Mouse (Mus musculus) limb, embryonic 11.5 days (tissue): Measurements from ENCODE around the gene Hspa14. TPM values are rescaled to one million over a fixed set of nuclear protein-coding genes. Genes with fewer than 3 reads are reported as not detected.

Source experiments
- ATAC-seq: fragments of 200-750 bp; cut with Nextera tagmentation; 2 replicates; pipeline ENCODE4 v1.8.0; 2017; ENCODE audit warnings: low read depth; ENCODE audit not compliant: insufficient number of reproducible peaks, low FRiP score, low TSS enrichment
- DNase-seq: peaks from one replicate; pipeline ENCODE4 v3.0.0-alpha.2; 2015; ENCODE audit warnings: low spot score
- H3K27ac ChIP-seq: fragments of 300-500 bp; sonication (generic); replicated peaks from 2 replicates; pipeline ENCODE4 v1.5.1; 2014; ENCODE audit warnings: low read depth, mild to moderate bottlenecking, low read length
- H3K27me3 ChIP-seq: fragments of 300-500 bp; sonication (generic); 2 replicates; pipeline ENCODE4 v1.6.1; 2014; ENCODE audit warnings: mild to moderate bottlenecking, low read length, mixed read lengths; ENCODE audit not compliant: control insufficient read depth, insufficient read depth
- H3K36me3 ChIP-seq: fragments of 300-500 bp; sonication (generic); 2 replicates; pipeline ENCODE4 v1.6.1; 2014; ENCODE audit warnings: mild to moderate bottlenecking, low read length, moderate library complexity, mixed read lengths; ENCODE audit not compliant: control insufficient read depth, insufficient read depth
- H3K4me1 ChIP-seq: fragments of 300-500 bp; sonication (generic); 2 replicates; pipeline ENCODE4 v1.6.1; 2014; ENCODE audit warnings: low read length, mixed read lengths; ENCODE audit not compliant: control insufficient read depth, insufficient read depth
- H3K4me2 ChIP-seq: fragments of 300-500 bp; sonication (generic); 2 replicates; pipeline ENCODE4 v1.6.1; 2014; ENCODE audit warnings: low read depth, mild to moderate bottlenecking, moderate library complexity; ENCODE audit not compliant: severe bottlenecking
- H3K4me3 ChIP-seq: fragments of 300-500 bp; sonication (generic); 2 replicates; pipeline ENCODE4 v1.5.1; 2014; ENCODE audit warnings: low read depth, low read length
- H3K9ac ChIP-seq: fragments of 300-500 bp; sonication (generic); 2 replicates; pipeline ENCODE4 v1.6.1; 2014; ENCODE audit warnings: mild to moderate bottlenecking, low read length
- H3K9me3 ChIP-seq: fragments of 300-500 bp; sonication (generic); 2 replicates; pipeline ENCODE4 v1.6.1; 2016; ENCODE audit warnings: low read length; ENCODE audit not compliant: control insufficient read depth
- WGBS: fragments of 180-500 bp; shearing (Covaris S2); extraction: QIAGEN DNeasy Blood & Tissue Kit; methylation state at CpG from one replicate; pipeline ENCODE4 v1.1.7; 2014; 5-methylcytosine and 5-hydroxymethylcytosine counted together
- polyA plus RNA-seq: library from polyadenylated mRNA; unstranded; fragments of >200 nt; fragmentation: Nextera tagmentation; extraction: Ambion mirVana; gene quantifications from 2 replicates; pipeline ENCODE4 v1.2.1, GENCODE M21; 2014

Gene Hspa14
- polyA plus RNA-seq, 1 experiment from 2014 or later: 122 TPM

DNA sequence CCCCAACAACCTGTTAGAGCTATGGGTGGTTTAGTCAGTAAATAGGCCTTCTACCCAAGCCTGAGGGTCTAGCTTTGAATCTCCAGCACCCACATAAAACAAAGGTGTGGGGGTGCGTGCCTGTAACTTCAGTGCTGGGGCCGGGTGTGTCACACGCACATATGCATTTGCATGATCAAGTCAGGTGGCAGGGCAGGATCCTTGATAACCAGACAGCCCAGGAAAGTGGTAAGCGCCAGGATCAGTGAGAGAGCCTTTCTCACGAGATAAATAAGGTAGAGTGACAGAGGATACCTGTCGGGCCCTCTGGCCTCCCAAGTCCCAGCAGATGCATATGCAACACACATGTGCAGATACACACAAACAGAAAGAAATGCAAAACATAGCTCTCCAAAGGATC lies 13.1 kb downstream of the Hspa14 start:
- no peak for ATAC-seq

DNA sequence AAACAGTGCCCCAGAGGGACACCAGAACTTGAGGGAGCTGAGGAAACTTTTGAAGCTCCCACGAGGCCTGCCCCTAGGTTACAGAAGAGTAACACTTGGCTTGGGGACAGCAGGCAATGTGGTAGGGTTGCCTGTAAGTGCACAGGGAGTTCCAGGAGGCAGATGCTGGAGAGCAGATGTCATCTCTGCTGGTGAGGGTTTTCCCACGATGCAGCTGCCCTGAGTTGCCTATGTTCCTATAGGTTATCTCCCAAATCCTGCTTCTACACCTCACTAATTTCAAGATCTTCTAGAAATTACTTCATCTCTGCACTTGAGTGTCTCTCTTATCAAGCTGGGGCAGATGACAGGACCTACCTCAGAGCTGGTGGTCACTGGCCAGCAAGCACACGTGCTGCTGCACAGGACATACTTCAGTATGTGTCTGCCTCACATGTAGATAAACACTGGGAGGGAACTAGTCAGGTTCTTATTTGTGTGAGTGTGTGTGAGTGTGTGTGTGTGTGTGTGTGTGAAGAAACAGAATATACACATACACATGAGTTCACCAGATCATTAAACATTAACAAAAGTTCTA lies 18.7 kb downstream of the Hspa14 start:
- Histone ChIP-seq H3K27ac (no peak overlapping the region), H3K4me1 (no peaks in the 10 kb centered on the region), H3K4me2 (no peak overlapping the region), H3K9ac (no peak overlapping the region), H3K36me3 (peaks cover 21% of the 10 kb centered on the region), H3K9me3 (no peaks in the 10 kb centered on the region), H3K4me3 (no peak overlapping the region), H3K27me3 (no peaks in the 10 kb centered on the region)
- ATAC-seq (no peak), DNase-seq (no peak)
- WGBS: 87% methylated on average over 3 of the region's 3 CpGs

More for the DNA sequence above, 13.1 kb downstream of the Hspa14 start:
- no peaks in the 10 kb centered on the region for H3K9me3 ChIP-seq
- 95% methylated on average over 6 of the region's 6 CpGs for WGBS
- H3K36me3 ChIP-seq: peaks cover 12% of the 10 kb centered on the region
- no peaks in the 10 kb centered on the region for H3K27me3 ChIP-seq
- H3K9ac ChIP-seq: no peak overlapping the region
- no peak overlapping the region for H3K4me2 ChIP-seq
- no peak for DNase-seq
- H3K4me1 ChIP-seq: no peaks in the 10 kb centered on the region
- no peak overlapping the region for H3K27ac ChIP-seq
- H3K4me3 ChIP-seq: no peak overlapping the region

DNA sequence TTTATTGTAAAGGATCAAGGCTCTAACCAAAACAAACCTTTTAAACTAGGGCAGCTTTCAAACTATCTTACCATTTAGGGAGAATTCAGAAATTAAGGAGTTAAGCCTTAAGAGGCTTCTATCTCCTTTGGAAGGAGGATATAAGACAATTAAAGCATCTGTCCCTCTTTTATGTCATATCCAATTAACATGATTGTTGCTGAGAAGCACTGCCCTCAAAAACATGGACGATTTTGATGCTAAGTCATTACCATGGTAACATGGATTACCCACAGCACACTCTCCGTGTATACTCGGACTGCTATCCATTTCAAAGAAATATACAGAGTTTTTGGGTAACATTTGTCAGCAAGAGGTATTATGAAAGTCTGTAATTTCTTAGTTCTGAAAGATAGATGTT lies 22.8 kb downstream of the Hspa14 start:
- H3K27ac ChIP-seq: no peak overlapping the region
- no peak overlapping the region for H3K9ac ChIP-seq
- H3K27me3 ChIP-seq: no peaks in the 10 kb centered on the region
- no peaks in the 10 kb centered on the region for H3K4me1 ChIP-seq
- no peak for DNase-seq
- H3K4me3 ChIP-seq: no peak overlapping the region
- WGBS: 89% methylated on average over 3 of the region's 3 CpGs
- peaks cover 13% of the 10 kb centered on the region for H3K36me3 ChIP-seq
- H3K4me2 ChIP-seq: no peak overlapping the region
- H3K9me3 ChIP-seq: no peaks in the 10 kb centered on the region
- ATAC-seq: no peak

DNA sequence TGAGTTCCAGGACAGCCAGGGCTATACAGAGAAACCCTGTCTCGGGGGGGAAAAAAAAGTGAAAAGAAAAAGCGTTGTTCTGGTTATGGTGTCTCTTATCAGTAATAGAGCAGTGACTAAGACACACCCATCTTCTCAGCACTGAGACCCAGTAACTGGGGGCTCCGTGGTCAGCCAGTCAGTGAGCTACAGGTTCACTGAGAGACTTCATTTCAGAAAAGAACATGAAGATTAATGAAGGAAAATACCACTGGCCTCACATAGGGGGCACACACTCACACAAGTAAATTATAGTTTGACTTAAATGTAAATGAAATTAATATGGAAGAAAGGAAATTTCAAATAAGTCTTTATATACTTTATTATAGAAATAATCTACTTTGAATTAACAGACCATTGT lies 32.4 kb downstream of the Hspa14 start:
- no peak overlapping the region for H3K4me3 ChIP-seq
- H3K27me3 ChIP-seq: no peaks in the 10 kb centered on the region
- H3K4me2 ChIP-seq: no peak overlapping the region
- H3K36me3 ChIP-seq: no peaks in the 10 kb centered on the region
- H3K9me3 ChIP-seq: peaks cover 3% of the 10 kb centered on the region; the same call in 1 of the 2 replicates
- 0 out of 2 replicates have a peak, but pooled peaks cover 5% of the 10 kb centered on the region for H3K4me1 ChIP-seq
- ATAC-seq (no peak), DNase-seq (no peak)
- 81% methylated on average over 3 of the region's 3 CpGs for WGBS
- no peak overlapping the region for H3K9ac ChIP-seq
- no peak overlapping the region for H3K27ac ChIP-seq

DNA sequence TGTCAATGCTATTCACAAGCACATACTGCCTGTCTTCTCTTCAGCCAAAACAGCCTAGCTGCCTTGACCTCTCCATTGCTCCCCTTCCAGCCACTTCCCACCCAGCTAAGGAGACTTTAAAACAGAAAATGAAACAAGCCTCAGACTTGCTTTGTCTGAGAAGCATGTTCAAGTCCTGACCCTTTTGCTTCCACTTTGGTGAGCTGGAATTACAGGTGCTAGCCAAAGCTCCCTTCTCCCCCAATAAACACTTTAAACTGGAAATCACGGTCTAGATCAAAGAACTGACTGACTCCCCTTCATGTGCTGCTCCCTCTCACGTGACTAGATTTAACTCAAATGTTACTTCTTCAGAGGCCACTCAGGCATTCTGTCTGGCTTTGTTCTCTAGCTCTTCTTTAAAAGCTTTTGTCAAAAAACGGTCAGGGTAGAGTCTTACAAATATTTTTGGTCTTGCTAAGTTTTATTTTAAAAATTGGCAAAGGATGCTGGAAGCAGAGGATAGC lies 36.8 kb downstream of the Hspa14 start:
- no peak for DNase-seq
- peaks cover 9% of the 10 kb centered on the region; the same call in 1 of the 2 replicates for H3K4me1 ChIP-seq

DNA sequence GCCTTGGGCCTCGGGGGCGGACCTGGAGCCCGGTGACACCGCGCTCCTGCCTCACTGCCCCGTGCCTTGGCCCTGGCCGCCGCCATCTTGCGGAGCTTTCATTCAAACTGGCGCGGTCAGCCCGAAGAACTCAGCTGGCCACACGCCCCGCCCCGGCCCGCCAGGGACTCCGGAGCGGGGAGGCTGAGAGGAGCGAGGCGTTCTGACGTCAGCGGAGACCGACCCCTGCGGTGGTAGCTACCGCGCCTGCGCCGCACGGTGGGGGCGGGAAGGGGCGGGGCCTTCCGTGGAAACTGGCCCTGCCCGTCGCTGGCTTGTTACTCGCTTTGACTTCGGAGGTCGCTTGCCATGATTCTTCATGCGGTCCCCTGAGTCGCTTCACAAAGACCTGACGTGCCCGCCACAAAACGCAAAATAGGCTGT lies 37.7 kb downstream of the Hspa14 start, which contains the start of gene Suv39h2:
TSS of gene Suv39h2 (minus strand) at position 171 of the 423 bp plus-strand sequence.
- Histone ChIP-seq H3K27me3 (no peaks in the 10 kb centered on the region), H3K4me3 (peak within 1 kb of the TSS; percentile 83), H3K9ac (peak within 1 kb of the TSS; percentile 89), H3K36me3 (no peaks in the 10 kb centered on the region; the same call in 1 of the 2 replicates), H3K4me2 (peak within 1 kb of the TSS; percentile 68), H3K9me3 (peaks cover 3% of the 10 kb centered on the region; the same call in 1 of the 2 replicates), H3K27ac (peak within 1 kb of the TSS; percentile 90), H3K4me1 (peaks cover 9% of the 10 kb centered on the region; the same call in 1 of the 2 replicates)
- under 1% methylated on average over 40 of the region's 42 CpGs for WGBS
- DNase-seq: peak; percentile 99
- ATAC-seq: peak; percentile 96

More for the DNA sequence above, 36.8 kb downstream of the Hspa14 start:
- ATAC-seq: no peak
- H3K9me3 ChIP-seq: peaks cover 3% of the 10 kb centered on the region; the same call in 1 of the 2 replicates
- H3K27me3 ChIP-seq: no peaks in the 10 kb centered on the region
- no peak overlapping the region for H3K9ac ChIP-seq
- H3K27ac ChIP-seq: no peak overlapping the region
- H3K4me2 ChIP-seq: peak overlapping the region; percentile 68; the same call in 1 of the 2 replicates
- H3K4me3 ChIP-seq: 0 out of 2 replicates have a peak overlapping the region, but pooled peaks have one; percentile 0
- no peaks in the 10 kb centered on the region for H3K36me3 ChIP-seq
- 46% methylated on average over 3 of the region's 3 CpGs for WGBS

DNA sequence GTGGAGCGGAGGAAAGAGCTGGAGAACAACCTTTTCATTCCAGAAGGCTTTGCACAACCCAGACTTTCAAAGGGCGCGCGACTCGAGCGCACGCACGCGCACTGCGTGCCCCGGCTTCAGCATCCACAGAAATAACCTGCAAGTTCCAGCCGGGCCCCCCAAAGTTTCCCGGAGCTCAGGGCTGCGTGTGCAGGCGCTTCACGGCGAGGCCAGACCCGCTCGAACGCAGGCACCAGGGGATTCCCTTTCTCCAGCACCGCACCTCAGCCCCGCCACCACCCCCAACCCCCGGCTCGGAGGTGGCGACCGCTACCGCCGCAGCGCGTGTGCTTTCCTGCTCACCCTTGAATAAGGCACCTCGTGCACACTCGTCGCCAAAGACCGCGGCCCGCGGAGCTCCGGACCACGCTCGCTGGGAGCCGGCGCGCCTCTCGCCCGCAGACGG lies 38.2 kb downstream of the Hspa14 start:
- WGBS: under 1% methylated on average over 46 of the region's 46 CpGs
- peaks cover 2% of the 10 kb centered on the region; the same call in 1 of the 2 replicates for H3K9me3 ChIP-seq
- no peaks in the 10 kb centered on the region for H3K27me3 ChIP-seq
- DNase-seq: peak; percentile 79
- peak overlapping the region; percentile 68 for H3K4me2 ChIP-seq
- peaks cover 9% of the 10 kb centered on the region; the same call in 1 of the 2 replicates for H3K4me1 ChIP-seq
- peak overlapping the region; percentile 83 for H3K4me3 ChIP-seq
- peak; percentile 71 for ATAC-seq
- H3K36me3 ChIP-seq: no peaks in the 10 kb centered on the region; the same call in 1 of the 2 replicates
- peak overlapping the region; percentile 90 for H3K27ac ChIP-seq
- peak overlapping the region; percentile 89 for H3K9ac ChIP-seq

DNA sequence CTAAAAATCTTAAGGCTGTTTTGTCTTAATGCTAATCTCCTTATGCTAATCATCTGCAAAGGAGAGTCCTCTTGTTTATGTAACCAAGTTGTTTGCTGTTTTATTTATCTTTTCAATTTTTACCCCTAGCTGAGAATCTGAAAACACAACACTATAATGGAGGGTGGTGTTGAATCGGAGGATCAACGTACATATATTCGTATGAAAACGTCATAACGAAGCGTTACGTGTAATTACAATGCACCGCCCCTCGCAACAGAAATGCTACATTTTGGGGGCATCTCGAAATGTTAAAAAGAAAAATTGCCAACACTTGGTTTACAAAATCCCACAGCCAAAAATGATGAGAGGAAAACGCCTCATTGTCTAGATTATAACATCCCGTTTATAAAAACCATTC lies 38.7 kb downstream of the Hspa14 start:
- H3K9me3 ChIP-seq: no peaks in the 10 kb centered on the region
- no peak for ATAC-seq
- no peaks in the 10 kb centered on the region; the same call in 1 of the 2 replicates for H3K36me3 ChIP-seq
- under 1% methylated on average over 12 of the region's 12 CpGs for WGBS
- DNase-seq: no peak
- H3K27me3 ChIP-seq: no peaks in the 10 kb centered on the region
- peak overlapping the region; percentile 90 for H3K27ac ChIP-seq
- H3K4me2 ChIP-seq: peak overlapping the region; percentile 68
- H3K9ac ChIP-seq: peak overlapping the region; percentile 89
- peak overlapping the region; percentile 83 for H3K4me3 ChIP-seq
- peaks cover 9% of the 10 kb centered on the region; the same call in 1 of the 2 replicates for H3K4me1 ChIP-seq
